Mouse (Mus musculus) liver, embryonic 11.5 days (tissue): ENCODE results near the gene Rbbp4. TPM values are rescaled to one million over a fixed set of nuclear protein-coding genes. Genes with fewer than 3 reads are reported as not detected.
A peak's percentile ranks its signal among the peaks of the same experiment; 100 is the strongest.

ENCODE experiments used
- ATAC-seq: fragments of 200-750 bp; cut with Nextera tagmentation; replicated peaks from 2 replicates; pipeline ENCODE4 v1.8.0; 2017; ENCODE audit warnings: moderate number of reproducible peaks, mild to moderate bottlenecking, moderate TSS enrichment, moderate library complexity; ENCODE audit not compliant: low FRiP score
- DNase-seq: peaks from one replicate; pipeline ENCODE4 v3.0.0-alpha.2; 2017; ENCODE audit warnings: low spot score
- H3K27ac ChIP-seq: fragments of 300-500 bp; sonication (generic); 2 replicates; pipeline ENCODE4 v1.5.1; 2014; ENCODE audit warnings: mild to moderate bottlenecking, low read depth, low read length, control low read depth
- H3K27me3 ChIP-seq: fragments of 300-500 bp; sonication (generic); replicated peaks from 2 replicates; pipeline ENCODE4 v1.6.1; 2014; ENCODE audit warnings: low read length, mixed read lengths; ENCODE audit not compliant: control insufficient read depth, insufficient read depth
- H3K36me3 ChIP-seq: fragments of 300-500 bp; sonication (generic); 2 replicates; pipeline ENCODE4 v1.6.1; 2014; ENCODE audit warnings: mild to moderate bottlenecking, low read length, moderate library complexity, mixed read lengths; ENCODE audit not compliant: control insufficient read depth, insufficient read depth
- H3K4me1 ChIP-seq: fragments of 300-500 bp; sonication (generic); replicated peaks from 2 replicates; pipeline ENCODE4 v1.6.1; 2014; ENCODE audit warnings: low read length, mixed read lengths; ENCODE audit not compliant: control insufficient read depth, insufficient read depth
- H3K4me2 ChIP-seq: fragments of 300-500 bp; sonication (generic); 2 replicates; pipeline ENCODE4 v1.6.1; 2014; ENCODE audit warnings: mild to moderate bottlenecking, control low read depth, moderate library complexity
- H3K4me3 ChIP-seq: fragments of 300-500 bp; sonication (generic); 2 replicates; pipeline ENCODE4 v1.5.1; 2014; ENCODE audit warnings: low read depth, low read length, control low read depth
- H3K9ac ChIP-seq: fragments of 300-500 bp; sonication (generic); 2 replicates; pipeline ENCODE4 v1.6.1; 2014; ENCODE audit warnings: low read depth, low read length, control low read depth
- H3K9me3 ChIP-seq: fragments of 300-500 bp; sonication (generic); 2 replicates; pipeline ENCODE4 v1.6.1; 2016; ENCODE audit warnings: low read length, inconsistent platforms, mixed read lengths; ENCODE audit not compliant: control insufficient read depth
- WGBS: fragments of 180-500 bp; shearing (Covaris S2); extraction: QIAGEN DNeasy Blood & Tissue Kit; methylation state at CpG from one replicate; pipeline ENCODE4 v1.1.7; 2014; 5-methylcytosine and 5-hydroxymethylcytosine counted together
- microRNA-seq: library from miRNA; unstranded; fragments of <30 nt; microRNA quantifications from one replicate; pipeline ENCODE4, GENCODE M21; 2017; ENCODE audit warnings: borderline number of aligned reads
- polyA plus RNA-seq: library from polyadenylated mRNA; unstranded; fragments of >200 nt; fragmentation: Nextera tagmentation; extraction: Ambion mirVana; gene quantifications from 2 replicates; pipeline ENCODE4 v1.2.1, GENCODE M21; 2014

The Rbbp4 gene
- polyA plus RNA-seq, 1 experiment from 2014 or later: 318 TPM

DNA sequence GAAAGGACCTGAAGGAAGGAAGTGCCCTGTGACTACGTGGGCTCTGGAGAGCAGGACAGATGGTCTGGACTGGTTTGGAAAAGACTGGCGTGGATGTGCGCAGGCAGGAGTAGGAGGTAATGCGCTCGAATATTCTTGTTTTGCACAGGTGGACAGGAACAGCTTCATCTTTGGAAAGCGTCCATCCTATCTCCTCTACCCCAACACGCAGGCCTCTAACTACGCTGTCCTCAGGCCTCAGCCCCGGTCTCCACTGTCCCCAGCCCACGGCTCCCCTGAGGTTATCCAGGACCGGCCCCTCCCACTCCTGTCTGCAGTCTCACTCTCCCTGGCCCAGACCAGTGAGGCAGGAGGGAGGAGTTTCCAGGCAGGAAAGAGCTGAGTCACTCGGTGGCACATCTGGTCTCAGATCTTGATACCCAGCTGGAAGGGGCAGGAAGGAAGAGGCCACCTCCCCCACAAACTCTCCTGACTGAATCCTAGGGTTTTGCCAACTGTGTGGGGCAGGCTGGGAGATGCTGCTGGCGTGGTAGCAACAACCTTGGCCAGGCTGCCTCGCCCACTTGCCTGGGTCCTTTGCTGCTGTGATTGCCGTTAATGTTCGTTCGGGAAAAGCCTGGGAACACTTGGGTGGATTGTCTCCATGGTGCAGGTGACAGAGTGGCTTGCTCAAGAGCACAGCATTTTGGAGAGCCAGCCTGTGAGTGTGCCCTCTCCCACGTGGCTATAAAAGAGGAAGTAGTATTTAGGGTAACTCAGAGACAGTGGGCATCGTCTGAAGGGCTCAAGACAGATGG lies 71.7 kb downstream of the Rbbp4 start:
- Histone ChIP-seq H3K27me3 (0 out of 2 replicates have a peak, but pooled peaks cover 3% of the 10 kb centered on the region), H3K4me3 (0 out of 2 replicates have a peak overlapping the region, but pooled peaks have one; percentile 14), H3K27ac (no peak overlapping the region; the same call in 1 of the 2 replicates)

DNA sequence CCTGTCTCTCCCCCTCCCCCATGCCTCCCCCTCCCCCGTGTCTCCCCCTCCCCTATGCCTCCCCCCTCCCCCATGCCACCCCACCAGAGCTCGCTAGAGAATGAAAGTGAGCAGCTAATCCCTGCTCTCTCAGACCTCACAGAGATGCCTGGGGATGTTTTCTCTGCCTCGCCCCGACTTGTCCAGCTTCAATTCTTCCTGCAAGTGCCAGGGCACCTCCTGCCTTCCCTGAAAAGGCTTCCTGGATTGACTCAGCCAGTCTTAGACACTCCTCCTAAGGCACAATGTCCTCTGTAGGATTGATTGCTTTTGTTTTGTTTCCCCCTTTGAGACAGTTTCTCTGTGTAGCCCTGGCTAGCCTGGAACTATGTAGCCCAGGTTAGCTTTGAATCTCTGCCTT lies 74.0 kb downstream of the Rbbp4 start, which contains the start of gene C77080:
Gene C77080 (minus strand): TSS at position 209 of the 400 bp plus-strand sequence.
- Histone ChIP-seq H3K27ac (no peak within 1 kb of the TSS), H3K9ac (no peak within 1 kb of the TSS)

More for the DNA sequence above, 71.7 kb downstream of the Rbbp4 start:
- Histone ChIP-seq H3K4me2 (peak overlapping the region; percentile 53), H3K9me3 (no peaks in the 10 kb centered on the region), H3K36me3 (no peaks in the 10 kb centered on the region), H3K4me1 (peaks cover 15% of the 10 kb centered on the region), H3K9ac (0 out of 2 replicates have a peak overlapping the region, but pooled peaks have one; percentile 23)
- 23% methylated on average over 19 of the region's 19 CpGs for WGBS
- peak; percentile 76 for ATAC-seq
- peak; percentile 57 for DNase-seq

DNA sequence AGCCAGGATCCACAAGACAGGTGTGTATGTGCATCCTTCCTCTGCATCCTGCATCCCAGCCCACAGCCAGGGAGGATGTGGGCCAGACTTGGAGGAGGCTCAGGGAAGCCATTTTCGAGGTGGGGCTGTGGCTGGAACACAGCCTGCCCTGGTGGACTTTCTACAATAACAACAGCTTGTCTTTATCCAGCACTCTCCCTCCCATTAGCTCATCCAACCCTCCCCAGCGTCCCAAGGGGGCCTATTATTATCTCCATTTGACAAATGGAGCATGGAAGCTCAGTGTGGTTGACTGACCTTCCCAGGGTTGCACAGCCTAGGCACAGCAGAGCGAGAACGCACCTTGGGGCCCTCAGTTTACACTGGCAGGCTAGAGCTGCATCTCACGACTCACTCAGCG lies 74.5 kb downstream of the Rbbp4 start:
- 27% methylated on average over 6 of the region's 6 CpGs for WGBS
- Histone ChIP-seq H3K9me3 (no peaks in the 10 kb centered on the region), H3K27ac (no peak overlapping the region), H3K36me3 (no peaks in the 10 kb centered on the region), H3K27me3 (0 out of 2 replicates have a peak, but pooled peaks cover 3% of the 10 kb centered on the region), H3K4me2 (no peak overlapping the region), H3K4me1 (peaks cover 25% of the 10 kb centered on the region), H3K4me3 (no peak overlapping the region), H3K9ac (no peak overlapping the region)
- no peak for DNase-seq
- no peak for ATAC-seq

More for the DNA sequence above, 74.0 kb downstream of the Rbbp4 start, which contains the start of gene C77080:
- Histone ChIP-seq H3K4me3 (no peak within 1 kb of the TSS), H3K27me3 (0 out of 2 replicates have a peak, but pooled peaks cover 3% of the 10 kb centered on the region), H3K36me3 (no peaks in the 10 kb centered on the region), H3K4me1 (peaks cover 25% of the 10 kb centered on the region), H3K4me2 (no peak within 1 kb of the TSS), H3K9me3 (no peaks in the 10 kb centered on the region)
- no peak for ATAC-seq
- DNase-seq: no peak
- WGBS: 35% methylated on average over 3 of the region's 4 CpGs

DNA sequence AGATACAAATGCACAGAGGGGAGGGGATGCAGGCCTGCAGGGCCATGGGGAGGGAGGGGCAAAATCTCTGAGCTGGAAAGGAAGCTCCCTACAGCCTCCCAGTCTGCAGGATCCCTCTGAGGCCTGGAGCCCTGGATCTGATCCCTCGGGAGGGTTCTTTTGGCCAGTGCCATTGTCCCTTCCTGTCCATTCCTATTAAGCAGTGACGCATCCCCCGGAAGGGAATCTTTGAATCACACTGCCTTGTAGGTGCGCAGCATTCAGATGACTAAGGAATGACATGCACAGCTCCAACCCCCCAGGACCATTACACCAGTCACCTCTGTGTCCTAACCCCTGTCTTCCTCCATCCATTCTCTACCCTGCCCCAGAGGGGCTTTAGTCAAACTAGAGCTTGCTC lies 76.1 kb downstream of the Rbbp4 start:
- H3K36me3 ChIP-seq: no peaks in the 10 kb centered on the region
- ATAC-seq: no peak
- H3K4me1 ChIP-seq: peaks cover 25% of the 10 kb centered on the region
- H3K27me3 ChIP-seq: 0 out of 2 replicates have a peak, but pooled peaks cover 3% of the 10 kb centered on the region
- H3K4me2 ChIP-seq: no peak overlapping the region
- H3K27ac ChIP-seq: no peak overlapping the region
- DNase-seq: no peak
- H3K9ac ChIP-seq: no peak overlapping the region
- H3K4me3 ChIP-seq: no peak overlapping the region
- WGBS: 86% methylated on average over 4 of the region's 4 CpGs
- H3K9me3 ChIP-seq: no peaks in the 10 kb centered on the region

Small RNA genes within 50 kb of the gene (microRNA-seq; reads per million reads assigned to microRNA genes)
- not detected for gene Gm22994

Other genes starting within 250 kb of the Rbbp4 start
- 2.3 and 3.3 TPM in 2 replicates for gene Tmem54, start 229.8 kb downstream of the Rbbp4 start, polyA plus RNA-seq
- 3.1 and 4.4 TPM in 2 replicates for gene Hpca, start 213.3 kb downstream of the Rbbp4 start, polyA plus RNA-seq
- gene Fndc5, start 198.4 kb downstream of the Rbbp4 start, polyA plus RNA-seq: 1.8 and 2.0 TPM in 2 replicates
- gene S100pbp, start 145.6 kb downstream of the Rbbp4 start, polyA plus RNA-seq: 17.2 and 18.9 TPM in 2 replicates
- gene Yars, start 145.6 kb downstream of the Rbbp4 start, polyA plus RNA-seq: 129 TPM in 2 replicates
- gene C77080, start 74.0 kb downstream of the Rbbp4 start, polyA plus RNA-seq: 1.2 and 1.6 TPM in 2 replicates
- gene Sync, start 47.8 kb downstream of the Rbbp4 start, polyA plus RNA-seq: 0.36 and 0.40 TPM in 2 replicates
- gene Zbtb8os, start 325 bp upstream of the Rbbp4 start, polyA plus RNA-seq: 42.2 and 53.9 TPM in 2 replicates
- 4.2 and 4.8 TPM in 2 replicates for gene Zbtb8a, start 42.7 kb upstream of the Rbbp4 start, polyA plus RNA-seq
- gene Zbtb8b, start 105.5 kb upstream of the Rbbp4 start, polyA plus RNA-seq: 2.4 and 2.8 TPM in 2 replicates
- gene Bsdc1, start 126.2 kb upstream of the Rbbp4 start, polyA plus RNA-seq: 21.6 and 22.5 TPM in 2 replicates
- gene Tssk3, start 155.7 kb upstream of the Rbbp4 start, polyA plus RNA-seq: not detected in 2 replicates
- not detected in 2 replicates for gene Fam229a, start 155.8 kb upstream of the Rbbp4 start, polyA plus RNA-seq
- 388 and 395 TPM in 2 replicates for gene Marcksl1, start 178.2 kb upstream of the Rbbp4 start, polyA plus RNA-seq
- 215 and 223 TPM in 2 replicates for gene Hdac1, start 207.3 kb upstream of the Rbbp4 start, polyA plus RNA-seq
- 5.5 and 6.0 TPM in 2 replicates for gene Lck, start 238.3 kb upstream of the Rbbp4 start, polyA plus RNA-seq
- 9.2 and 9.3 TPM in 2 replicates for gene Fam167b, start 243.2 kb upstream of the Rbbp4 start, polyA plus RNA-seq